Mouse (Mus musculus) embryonic facial prominence, embryonic 15.5 days (tissue): ENCODE measurements around the gene Trpc4ap. TPM values are rescaled to one million over a fixed set of nuclear protein-coding genes. Genes with fewer than 3 reads are reported as not detected.
"Not testable (repeated sequence)": the region's sequence is repeated elsewhere in the genome, so short reads cannot be mapped to it uniquely, and the experiment has no call there.

Experiments used
- ATAC-seq: fragments of 200-750 bp; cut with Nextera tagmentation; 2 replicates; pipeline ENCODE4 v1.8.0; 2017; ENCODE audit warnings: low read depth, moderate TSS enrichment; ENCODE audit not compliant: insufficient number of reproducible peaks, low FRiP score, low TSS enrichment
- H3K27ac ChIP-seq: fragments of 300-500 bp; sonication (generic); replicated peaks from 2 replicates; pipeline ENCODE4 v1.5.1; 2015; ENCODE audit warnings: mild to moderate bottlenecking, inconsistent platforms
- H3K27me3 ChIP-seq: fragments of 300-500 bp; sonication (generic); 2 replicates; pipeline ENCODE4 v1.6.1; 2015; ENCODE audit warnings: inconsistent platforms
- H3K36me3 ChIP-seq: fragments of 300-500 bp; sonication (generic); 2 replicates; pipeline ENCODE4 v1.6.1; 2015; ENCODE audit warnings: mild to moderate bottlenecking, inconsistent platforms
- H3K4me1 ChIP-seq: fragments of 300-500 bp; sonication (generic); 2 replicates; pipeline ENCODE4 v1.6.1; 2015; ENCODE audit warnings: inconsistent platforms
- H3K4me2 ChIP-seq: fragments of 300-500 bp; sonication (generic); replicated peaks from 2 replicates; pipeline ENCODE4 v1.6.1; 2015; ENCODE audit warnings: mild to moderate bottlenecking, inconsistent platforms
- H3K4me3 ChIP-seq: fragments of 300-500 bp; sonication (generic); replicated peaks from 2 replicates; pipeline ENCODE4 v1.5.1; 2015; ENCODE audit warnings: mild to moderate bottlenecking, inconsistent platforms
- H3K9ac ChIP-seq: fragments of 300-500 bp; sonication (generic); 2 replicates; pipeline ENCODE4 v1.6.1; 2015; ENCODE audit warnings: inconsistent platforms
- H3K9me3 ChIP-seq: fragments of 300-500 bp; sonication (generic); replicated peaks from 2 replicates; pipeline ENCODE4 v1.6.1; 2016; ENCODE audit warnings: inconsistent platforms
- WGBS: fragments of 180-500 bp; shearing (Covaris S2); methylation state at CpG from one replicate; pipeline ENCODE4 v1.1.7; 2015; 5-methylcytosine and 5-hydroxymethylcytosine counted together
- polyA plus RNA-seq: library from polyadenylated mRNA; unstranded; fragments of >200 nt; fragmentation: Nextera tagmentation; extraction: Ambion mirVana; gene quantifications from 2 replicates; pipeline ENCODE4 v1.2.1, GENCODE M21; 2015

Gene Trpc4ap
- 131 and 137 TPM in 2 replicates for polyA plus RNA-seq

- H3K36me3 ChIP-seq: no peaks in the 10 kb centered on the region; the same call in none of the 2 replicates
- peak within 1 kb of the TSS; percentile 69 for H3K4me2 ChIP-seq
- H3K4me3 ChIP-seq: peak within 1 kb of the TSS; percentile 97
- no peaks in the 10 kb centered on the region for H3K9me3 ChIP-seq
- under 1% methylated on average over 69 of the region's 72 CpGs for WGBS
- peak within 1 kb of the TSS; percentile 95 for H3K9ac ChIP-seq
- peak within 1 kb of the TSS; percentile 86 for H3K27ac ChIP-seq
- peak; percentile 94 for ATAC-seq
- peaks cover 19% of the 10 kb centered on the region for H3K4me1 ChIP-seq
- no peaks in the 10 kb centered on the region for H3K27me3 ChIP-seq
Observed at GRCm38 (mm10) chr2:155691723-155692493, at the start of gene Trpc4ap. Gene Trpc4ap, minus strand, starts transcription at chr2:155692384.

GRCm38 (mm10) chr2:155737803-155738202, 45.6 kb upstream of the Trpc4ap start:
- no peak overlapping the region for H3K9ac ChIP-seq
- no peak for ATAC-seq
- WGBS: 79% methylated on average over 9 of the region's 9 CpGs
- no peaks in the 10 kb centered on the region for H3K4me1 ChIP-seq
- no peaks in the 10 kb centered on the region for H3K27me3 ChIP-seq
- no peak overlapping the region for H3K4me3 ChIP-seq
- no peaks in the 10 kb centered on the region for H3K9me3 ChIP-seq
- no peaks in the 10 kb centered on the region for H3K36me3 ChIP-seq
- no peak overlapping the region for H3K4me2 ChIP-seq
- no peak overlapping the region for H3K27ac ChIP-seq

DNA sequence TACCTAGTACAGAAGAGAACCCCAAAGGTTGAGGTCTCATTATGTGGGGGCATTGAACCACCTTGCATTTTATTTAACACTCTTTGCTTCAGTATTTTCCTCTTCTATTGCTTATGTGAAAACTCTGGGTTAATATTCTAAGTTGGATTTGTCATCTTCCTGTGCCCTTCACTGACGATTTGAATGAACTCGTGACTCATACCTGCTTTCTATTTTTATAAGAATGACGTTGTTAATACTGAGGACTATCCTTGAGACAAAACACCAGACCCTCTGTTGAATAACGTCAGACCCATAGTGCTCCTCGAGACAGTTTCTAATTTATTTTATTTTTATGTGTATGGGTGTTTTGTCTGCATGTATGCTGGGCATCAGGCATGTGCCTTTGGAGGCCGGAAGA, 44.8 kb upstream of the Trpc4ap start:
- no peaks in the 10 kb centered on the region for H3K27me3 ChIP-seq
- H3K27ac ChIP-seq: no peak overlapping the region
- 75% methylated on average over 6 of the region's 6 CpGs for WGBS
- H3K9me3 ChIP-seq: no peaks in the 10 kb centered on the region
- H3K9ac ChIP-seq: no peak overlapping the region
- no peak for ATAC-seq
- H3K4me3 ChIP-seq: no peak overlapping the region
- H3K4me2 ChIP-seq: no peak overlapping the region
- no peaks in the 10 kb centered on the region for H3K36me3 ChIP-seq
- H3K4me1 ChIP-seq: no peaks in the 10 kb centered on the region

GRCm38 (mm10) chr2:155735766-155736165, 43.6 kb upstream of the Trpc4ap start, which contains the start of gene Gm17581:
Gene Gm17581, minus strand, starts transcription at chr2:155735866.
- H3K27ac ChIP-seq, H3K4me2 ChIP-seq, H3K9ac ChIP-seq, H3K4me3 ChIP-seq, ATAC-seq, H3K9me3 ChIP-seq, H3K27me3 ChIP-seq, H3K4me1 ChIP-seq, H3K36me3 ChIP-seq: not testable (repeated sequence)
- 86% methylated on average over 5 of the region's 5 CpGs for WGBS

- no peaks in the 10 kb centered on the region for H3K36me3 ChIP-seq
- H3K4me1 ChIP-seq: no peaks in the 10 kb centered on the region
- WGBS: 72% methylated on average over 5 of the region's 5 CpGs
- no peak overlapping the region for H3K27ac ChIP-seq
- H3K4me2 ChIP-seq: no peak overlapping the region
- no peak overlapping the region for H3K9ac ChIP-seq
- no peak overlapping the region for H3K4me3 ChIP-seq
- ATAC-seq: no peak
- no peaks in the 10 kb centered on the region for H3K27me3 ChIP-seq
- no peaks in the 10 kb centered on the region for H3K9me3 ChIP-seq
Observed at GRCm38 (mm10) chr2:155735080-155735479, 42.9 kb upstream of the Trpc4ap start.

GRCm38 (mm10) chr2:155729158-155729645, 37.0 kb upstream of the Trpc4ap start, which contains the start of gene Edem2:
Gene Edem2, minus strand, starts transcription at chr2:155729475.
- Histone ChIP-seq H3K4me2 (peak within 1 kb of the TSS; percentile 91), H3K9ac (peak within 1 kb of the TSS; percentile 56), H3K36me3 (peaks cover 3% of the 10 kb centered on the region; the same call in 1 of the 2 replicates), H3K4me1 (peaks cover 14% of the 10 kb centered on the region; the same call in 1 of the 2 replicates), H3K27me3 (no peaks in the 10 kb centered on the region), H3K27ac (0 out of 2 replicates have a peak within 1 kb of the TSS, but pooled peaks have one; percentile 39), H3K4me3 (peak within 1 kb of the TSS; percentile 97), H3K9me3 (no peaks in the 10 kb centered on the region)
- ATAC-seq: peak; percentile 77
- WGBS: 0% methylated on average over 30 of the region's 33 CpGs

- H3K27me3 ChIP-seq: no peaks in the 10 kb centered on the region
- H3K9me3 ChIP-seq: no peaks in the 10 kb centered on the region
- ATAC-seq: no peak
- H3K9ac ChIP-seq: peak overlapping the region; percentile 56
- H3K4me1 ChIP-seq: peaks cover 14% of the 10 kb centered on the region; the same call in 1 of the 2 replicates
- H3K27ac ChIP-seq: no peak overlapping the region
- WGBS: 5% methylated on average over 15 of the region's 15 CpGs
- peak overlapping the region; percentile 97 for H3K4me3 ChIP-seq
- H3K4me2 ChIP-seq: peak overlapping the region; percentile 91
- peaks cover 3% of the 10 kb centered on the region; the same call in 1 of the 2 replicates for H3K36me3 ChIP-seq
Observed at GRCm38 (mm10) chr2:155728742-155729141, 36.6 kb upstream of the Trpc4ap start.

DNA sequence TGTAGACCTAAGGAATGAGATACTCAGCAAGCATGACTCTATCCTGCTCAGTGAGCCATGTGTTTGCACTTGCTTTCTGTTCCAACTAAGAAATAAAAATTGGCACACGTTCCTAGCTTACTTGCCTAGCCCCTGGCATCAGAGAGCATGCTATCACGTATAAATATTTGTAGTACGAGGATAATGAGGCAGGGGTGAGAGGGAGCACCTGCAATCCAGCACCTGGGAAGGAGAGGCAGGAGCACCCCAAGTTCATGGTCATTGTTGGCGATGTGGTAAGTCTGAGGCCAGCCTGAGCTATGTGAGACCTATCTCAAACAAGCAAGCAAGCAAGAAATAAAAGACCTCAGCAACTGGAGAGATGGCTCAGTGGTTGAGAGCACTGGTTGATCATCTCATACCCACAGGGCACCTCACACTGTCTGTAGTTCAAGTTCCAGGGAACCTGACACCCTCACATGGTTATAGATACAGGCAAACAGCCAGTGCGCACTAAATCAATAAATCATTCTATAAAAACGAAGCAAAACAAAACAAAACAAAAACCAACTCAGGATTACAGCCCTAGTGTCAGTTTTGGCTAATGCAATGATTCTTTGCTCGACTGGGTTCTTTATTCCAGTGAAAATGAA, 35.7 kb upstream of the Trpc4ap start:
- 0 out of 2 replicates have a peak overlapping the region, but pooled peaks have one; percentile 91 for H3K4me2 ChIP-seq
- no peak for ATAC-seq
- 74% methylated on average over 7 of the region's 7 CpGs for WGBS
- H3K9ac ChIP-seq: no peak overlapping the region
- no peak overlapping the region for H3K27ac ChIP-seq
- no peak overlapping the region for H3K4me3 ChIP-seq
- H3K9me3 ChIP-seq: no peaks in the 10 kb centered on the region
- H3K27me3 ChIP-seq: no peaks in the 10 kb centered on the region
- H3K4me1 ChIP-seq: peaks cover 14% of the 10 kb centered on the region; the same call in 1 of the 2 replicates
- peaks cover 7% of the 10 kb centered on the region for H3K36me3 ChIP-seq

DNA sequence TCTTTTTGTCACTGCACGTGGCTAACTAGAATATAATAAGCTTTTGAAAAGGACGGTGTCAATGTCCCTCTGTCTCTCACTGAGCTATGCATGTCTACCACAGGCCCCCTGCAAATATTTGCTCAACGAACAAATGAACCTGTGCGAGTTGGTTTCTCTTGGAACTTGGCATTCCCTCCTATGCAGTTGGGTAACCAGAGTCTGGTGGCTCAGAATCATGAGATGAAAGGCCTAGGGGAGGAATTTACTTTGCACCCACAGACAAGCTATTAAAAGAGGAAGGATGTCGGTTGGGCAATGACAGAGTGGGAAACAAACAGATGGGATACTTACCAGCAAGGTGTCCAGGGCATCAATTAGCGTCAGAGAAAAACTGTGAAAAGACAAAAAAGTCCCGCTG, 34.1 kb upstream of the Trpc4ap start:
- no peak for ATAC-seq
- H3K27ac ChIP-seq: no peak overlapping the region
- peaks cover 14% of the 10 kb centered on the region for H3K36me3 ChIP-seq
- WGBS: 87% methylated on average over 7 of the region's 7 CpGs
- no peak overlapping the region for H3K4me2 ChIP-seq
- no peak overlapping the region for H3K9ac ChIP-seq
- no peaks in the 10 kb centered on the region for H3K9me3 ChIP-seq
- no peak overlapping the region for H3K4me3 ChIP-seq
- H3K4me1 ChIP-seq: peaks cover 14% of the 10 kb centered on the region; the same call in 1 of the 2 replicates
- no peaks in the 10 kb centered on the region for H3K27me3 ChIP-seq

- H3K36me3 ChIP-seq: peaks cover 24% of the 10 kb centered on the region
- H3K9ac ChIP-seq: no peak overlapping the region
- H3K4me2 ChIP-seq: no peak overlapping the region
- ATAC-seq: no peak
- H3K27ac ChIP-seq: no peak overlapping the region
- H3K9me3 ChIP-seq: no peaks in the 10 kb centered on the region
- WGBS: 77% methylated on average over 6 of the region's 6 CpGs
- no peak overlapping the region for H3K4me3 ChIP-seq
- H3K4me1 ChIP-seq: peaks cover 14% of the 10 kb centered on the region; the same call in 1 of the 2 replicates
- H3K27me3 ChIP-seq: no peaks in the 10 kb centered on the region
Observed at GRCm38 (mm10) chr2:155724526-155724925, 32.3 kb upstream of the Trpc4ap start.

GRCm38 (mm10) chr2:155724036-155724435, 31.9 kb upstream of the Trpc4ap start:
- ATAC-seq: no peak
- H3K4me3 ChIP-seq: no peak overlapping the region
- WGBS: 77% methylated on average over 5 of the region's 5 CpGs

More at GRCm38 (mm10) chr2:155724036-155724435, 31.9 kb upstream of the Trpc4ap start:
- no peaks in the 10 kb centered on the region for H3K9me3 ChIP-seq
- no peak overlapping the region for H3K27ac ChIP-seq
- H3K27me3 ChIP-seq: no peaks in the 10 kb centered on the region
- no peak overlapping the region for H3K9ac ChIP-seq
- H3K4me2 ChIP-seq: no peak overlapping the region
- H3K36me3 ChIP-seq: peaks cover 28% of the 10 kb centered on the region
- H3K4me1 ChIP-seq: peaks cover 14% of the 10 kb centered on the region; the same call in 1 of the 2 replicates
